Mouse (Mus musculus): ENCODE measurements around the gene Ctns. TPM values are rescaled to one million over a fixed set of nuclear protein-coding genes. Genes with fewer than 3 reads are reported as not detected.
A peak's percentile ranks its signal among the peaks of the same experiment; 100 is the strongest.

Gene Ctns
- polyA plus RNA-seq, 1 experiment from 2014 or later = 19.6 TPM

DNA sequence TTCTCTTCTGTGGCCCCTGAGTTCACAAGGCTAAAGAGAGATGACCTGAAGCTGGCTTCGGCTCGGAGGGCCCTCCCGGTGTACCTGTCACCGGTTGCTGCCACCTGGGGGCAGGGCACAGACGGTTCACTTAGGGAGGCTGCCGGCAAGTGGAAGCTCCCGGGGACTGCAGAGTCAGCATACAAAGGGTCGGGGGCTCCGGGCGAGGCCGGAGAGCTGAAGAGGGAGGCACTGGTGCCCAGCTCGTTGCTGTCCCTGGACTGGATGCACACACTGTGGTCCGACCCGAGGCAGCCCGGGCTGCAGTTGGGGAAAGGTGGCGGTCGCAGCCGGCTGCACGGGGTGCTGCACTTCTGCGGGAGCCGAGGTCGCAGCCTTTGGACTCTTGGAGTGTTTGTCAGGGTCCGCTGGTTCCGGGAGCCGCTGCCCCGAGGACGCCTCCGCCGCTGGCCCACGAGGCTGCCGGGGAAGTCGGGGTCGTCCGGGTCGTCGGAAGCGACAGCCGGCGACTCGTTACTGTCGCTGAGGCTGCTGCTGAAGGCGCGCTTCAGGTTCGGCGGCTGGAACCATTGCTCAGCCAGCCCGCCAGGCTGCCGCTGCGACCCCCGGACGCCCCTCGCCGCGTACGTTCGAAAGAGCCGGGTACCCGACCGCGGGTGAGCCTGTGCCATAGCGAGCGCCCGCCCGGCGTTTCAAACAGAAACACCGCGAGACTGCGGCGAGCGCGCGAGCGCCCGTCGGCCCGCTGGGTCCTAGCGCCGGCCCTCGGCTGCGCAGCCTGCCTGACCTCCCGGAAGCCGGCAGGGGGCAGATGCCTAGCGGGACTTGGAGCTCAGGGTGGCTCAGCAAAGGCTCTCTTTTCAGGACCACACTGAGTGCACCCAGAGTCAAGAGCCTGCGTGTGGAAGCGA lies 61.0 kb downstream of the Ctns start, which contains the start of gene Haspin:
TSS of gene Haspin (minus strand) at position 704 of the 911 bp plus-strand sequence.
- Histone ChIP-seq H3K36me3 (ENCODE audit: control insufficient read depth, insufficient read depth, low read length) (no peaks in the 10 kb centered on the region), H3K9me3 (replicated peaks; ENCODE audit: control insufficient read depth, low read length) (no peaks in the 10 kb centered on the region), H3K9ac (ENCODE audit: low read length) (peak within 1 kb of the TSS; percentile 85), H3K27me3 (ENCODE audit: control insufficient read depth, insufficient read depth, low read length) (no peaks in the 10 kb centered on the region), H3K4me3 (replicated peaks; ENCODE audit: low read length) (peak within 1 kb of the TSS; percentile 91), H3K27ac (ENCODE audit: low read length) (no peak within 1 kb of the TSS), H3K4me2 (ENCODE audit: low read depth, low read length) (peak within 1 kb of the TSS; percentile 70), H3K4me1 (ENCODE audit: control insufficient read depth, insufficient read depth, low read length) (peaks cover 18% of the 10 kb centered on the region)
- ATAC-seq (ENCODE audit: insufficient read depth, low FRiP score) = peak; percentile 92
- WGBS = under 1% methylated on average over 84 of the region's 84 CpGs

DNA sequence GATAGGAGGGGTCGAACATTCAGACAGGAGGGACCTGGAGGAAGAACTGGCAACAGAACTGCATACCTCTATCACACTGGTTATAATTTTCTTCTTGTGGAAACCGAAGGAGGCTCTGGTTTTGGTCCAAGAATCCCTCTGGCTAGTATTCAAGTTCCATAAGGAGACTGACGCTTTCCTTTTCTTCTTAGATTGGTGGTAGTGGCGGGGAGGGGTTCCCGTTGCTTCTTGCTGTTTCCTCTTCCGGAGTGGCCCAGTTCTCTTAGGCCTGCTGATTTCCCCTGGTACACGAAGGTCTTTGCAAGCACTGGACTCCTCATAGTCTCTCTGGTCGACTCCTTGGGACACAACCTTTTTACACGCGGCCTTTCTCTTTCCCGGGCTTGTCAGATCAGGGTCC lies 61.7 kb downstream of the Ctns start:
- Histone ChIP-seq H3K4me2 (ENCODE audit: low read depth, low read length) (peak overlapping the region; percentile 70), H3K36me3 (ENCODE audit: control insufficient read depth, insufficient read depth, low read length) (no peaks in the 10 kb centered on the region), H3K4me1 (ENCODE audit: control insufficient read depth, insufficient read depth, low read length) (peaks cover 18% of the 10 kb centered on the region), H3K4me3 (replicated peaks; ENCODE audit: low read length) (peak overlapping the region; percentile 91), H3K9ac (ENCODE audit: low read length) (peak overlapping the region; percentile 85), H3K27me3 (ENCODE audit: control insufficient read depth, insufficient read depth, low read length) (no peaks in the 10 kb centered on the region), H3K9me3 (replicated peaks; ENCODE audit: control insufficient read depth, low read length) (no peaks in the 10 kb centered on the region), H3K27ac (ENCODE audit: low read length) (no peak overlapping the region)
- 13% methylated on average over 11 of the region's 11 CpGs for WGBS
- no peak for ATAC-seq (ENCODE audit: insufficient read depth, low FRiP score)

DNA sequence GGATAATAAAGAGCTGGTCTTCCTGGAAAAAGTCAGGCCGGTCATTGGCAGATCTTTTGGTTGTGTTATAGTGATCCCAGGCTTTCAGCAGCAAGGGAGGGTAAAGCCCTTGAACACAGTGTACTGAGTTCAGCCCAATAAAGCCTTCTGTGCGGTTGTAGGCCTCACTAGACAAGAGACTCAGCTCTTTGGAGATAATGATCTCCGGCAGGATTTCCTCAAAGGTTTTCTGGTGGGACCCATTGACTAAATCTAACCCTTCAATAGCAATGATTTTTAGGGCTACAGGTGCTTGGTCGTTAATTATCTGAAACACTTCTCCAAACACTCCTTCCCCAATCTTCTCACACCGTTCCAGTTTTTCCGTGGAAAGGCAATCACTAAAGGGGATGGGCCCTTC lies 62.3 kb downstream of the Ctns start:
- Histone ChIP-seq H3K4me2 (ENCODE audit: low read depth, low read length) (peak overlapping the region; percentile 70), H3K9me3 (replicated peaks; ENCODE audit: control insufficient read depth, low read length) (no peaks in the 10 kb centered on the region), H3K9ac (ENCODE audit: low read length) (peak overlapping the region; percentile 85), H3K27me3 (ENCODE audit: control insufficient read depth, insufficient read depth, low read length) (no peaks in the 10 kb centered on the region), H3K4me1 (ENCODE audit: control insufficient read depth, insufficient read depth, low read length) (peaks cover 18% of the 10 kb centered on the region), H3K27ac (ENCODE audit: low read length) (no peak overlapping the region), H3K4me3 (replicated peaks; ENCODE audit: low read length) (peak overlapping the region; percentile 91), H3K36me3 (ENCODE audit: control insufficient read depth, insufficient read depth, low read length) (no peaks in the 10 kb centered on the region)
- 68% methylated on average over 6 of the region's 6 CpGs for WGBS
- ATAC-seq (ENCODE audit: insufficient read depth, low FRiP score) = no peak

- WGBS = 79% methylated on average over 5 of the region's 5 CpGs
- no peak for ATAC-seq (ENCODE audit: insufficient read depth, low FRiP score)
- H3K4me1 ChIP-seq (ENCODE audit: control insufficient read depth, insufficient read depth, low read length) = peaks cover 18% of the 10 kb centered on the region
- no peak overlapping the region for H3K4me2 ChIP-seq (ENCODE audit: low read depth, low read length)
- H3K9me3 ChIP-seq (replicated peaks; ENCODE audit: control insufficient read depth, low read length) = no peaks in the 10 kb centered on the region
- no peak overlapping the region for H3K27ac ChIP-seq (ENCODE audit: low read length)
- H3K4me3 ChIP-seq (replicated peaks; ENCODE audit: low read length) = no peak overlapping the region
- no peaks in the 10 kb centered on the region for H3K27me3 ChIP-seq (ENCODE audit: control insufficient read depth, insufficient read depth, low read length)
- no peak overlapping the region for H3K9ac ChIP-seq (ENCODE audit: low read length)
- no peaks in the 10 kb centered on the region for H3K36me3 ChIP-seq (ENCODE audit: control insufficient read depth, insufficient read depth, low read length)
These were observed 64.6 kb downstream of the Ctns start for GRCm38 (mm10) chr11:73134222-73134621.

Other genes starting within 250 kb of the Ctns start
- 23.9 and 28.9 TPM in 2 replicates for gene Atp2a3, start 237.9 kb downstream of the Ctns start, polyA plus RNA-seq (2015; fragmentation: Nextera tagmentation; extraction: Ambion mirVana)
- 25.4 and 30.6 TPM in 2 replicates for gene P2rx1, start 199.9 kb downstream of the Ctns start, polyA plus RNA-seq (2015; fragmentation: Nextera tagmentation; extraction: Ambion mirVana)
- 13.9 and 15.5 TPM in 2 replicates for gene Camkk1, start 180.0 kb downstream of the Ctns start, polyA plus RNA-seq (2015; fragmentation: Nextera tagmentation; extraction: Ambion mirVana)
- 10.8 and 11.1 TPM in 2 replicates for gene Ncbp3, start 151.3 kb downstream of the Ctns start, polyA plus RNA-seq (2015; fragmentation: Nextera tagmentation; extraction: Ambion mirVana)
- gene Itgae, start 108.5 kb downstream of the Ctns start, polyA plus RNA-seq (2015; fragmentation: Nextera tagmentation; extraction: Ambion mirVana) = 0.31 and 0.36 TPM in 2 replicates
- 11.9 and 12.5 TPM in 2 replicates for gene Haspin, start 60.7 kb downstream of the Ctns start, polyA plus RNA-seq (2015; fragmentation: Nextera tagmentation; extraction: Ambion mirVana)
- gene P2rx5, start 38.6 kb downstream of the Ctns start, polyA plus RNA-seq (2015; fragmentation: Nextera tagmentation; extraction: Ambion mirVana) = 0.36 and 0.65 TPM in 2 replicates
- gene Emc6, start 22.0 kb downstream of the Ctns start, polyA plus RNA-seq (2015; fragmentation: Nextera tagmentation; extraction: Ambion mirVana) = 94.1 and 101 TPM in 2 replicates
- gene Tax1bp3, start 22.0 kb downstream of the Ctns start, polyA plus RNA-seq (2015; fragmentation: Nextera tagmentation; extraction: Ambion mirVana) = 214 and 230 TPM in 2 replicates
- gene Shpk, start 418 bp upstream of the Ctns start, polyA plus RNA-seq (2015; fragmentation: Nextera tagmentation; extraction: Ambion mirVana) = 3.3 and 4.0 TPM in 2 replicates
- not detected in 2 replicates for gene Trpv1, start 35.2 kb upstream of the Ctns start, polyA plus RNA-seq (2015; fragmentation: Nextera tagmentation; extraction: Ambion mirVana)
- 0.40 and 0.47 TPM in 2 replicates for gene Trpv3, start 68.3 kb upstream of the Ctns start, polyA plus RNA-seq (2015; fragmentation: Nextera tagmentation; extraction: Ambion mirVana)
- gene Aspa, start 130.6 kb upstream of the Ctns start, polyA plus RNA-seq (2015; fragmentation: Nextera tagmentation; extraction: Ambion mirVana) = 4.2 and 4.5 TPM in 2 replicates
- not detected in 2 replicates for gene Gm49340, start 130.7 kb upstream of the Ctns start, polyA plus RNA-seq (2015; fragmentation: Nextera tagmentation; extraction: Ambion mirVana)
- gene Spata22, start 130.7 kb upstream of the Ctns start, polyA plus RNA-seq (2015; fragmentation: Nextera tagmentation; extraction: Ambion mirVana) = 0.27 TPM in 1 of 2 replicates, not detected in the other
- gene Olfr20, start 151.7 kb upstream of the Ctns start, polyA plus RNA-seq (2015; fragmentation: Nextera tagmentation; extraction: Ambion mirVana) = not detected in 2 replicates
- not detected in 2 replicates for gene Olfr376, start 172.2 kb upstream of the Ctns start, polyA plus RNA-seq (2015; fragmentation: Nextera tagmentation; extraction: Ambion mirVana)
- gene Olfr1, start 200.6 kb upstream of the Ctns start, polyA plus RNA-seq (2015; fragmentation: Nextera tagmentation; extraction: Ambion mirVana) = not detected in 2 replicates
- gene Olfr378, start 229.4 kb upstream of the Ctns start, polyA plus RNA-seq (2015; fragmentation: Nextera tagmentation; extraction: Ambion mirVana) = not detected in 2 replicates